Mouse (Mus musculus): ENCODE measurements around the gene Ubb.

- TF ChIP-seq CTCF (IDR thresholded peaks at IDR 0.05; ENCODE audit: low read depth, low read length), result no peak
- no peak for TF ChIP-seq POLR2AphosphoS5 (IDR thresholded peaks at IDR 0.05; ENCODE audit: insufficient replicate concordance, low read depth, low read length)
- TF ChIP-seq GATA1 (IDR thresholded peaks at IDR 0.05; ENCODE audit: borderline replicate concordance, low read length), result no peak
Measured at GRCm38 (mm10) chr11:62541581-62541980, 9.4 kb upstream of the Ubb start.

All from G1E (cell line).